Mouse (Mus musculus) ES-Bruce4 (cell line): ENCODE data around the gene Pex11a.

Experiments used
- CTCF ChIP-seq: IDR thresholded peaks from one replicate; pipeline ENCODE4 v1.8.1; 2011; ENCODE audit warnings: low read depth, low read length
- EP300 ChIP-seq: IDR thresholded peaks from 2 replicates; pipeline ENCODE4 v1.6.1; 2011; ENCODE audit warnings: low read depth, low read length; ENCODE audit not compliant: insufficient read depth
- POLR2A ChIP-seq: IDR thresholded peaks from one replicate; pipeline ENCODE4 v1.8.1; 2011; ENCODE audit warnings: low read length; ENCODE audit not compliant: insufficient read depth

DNA sequence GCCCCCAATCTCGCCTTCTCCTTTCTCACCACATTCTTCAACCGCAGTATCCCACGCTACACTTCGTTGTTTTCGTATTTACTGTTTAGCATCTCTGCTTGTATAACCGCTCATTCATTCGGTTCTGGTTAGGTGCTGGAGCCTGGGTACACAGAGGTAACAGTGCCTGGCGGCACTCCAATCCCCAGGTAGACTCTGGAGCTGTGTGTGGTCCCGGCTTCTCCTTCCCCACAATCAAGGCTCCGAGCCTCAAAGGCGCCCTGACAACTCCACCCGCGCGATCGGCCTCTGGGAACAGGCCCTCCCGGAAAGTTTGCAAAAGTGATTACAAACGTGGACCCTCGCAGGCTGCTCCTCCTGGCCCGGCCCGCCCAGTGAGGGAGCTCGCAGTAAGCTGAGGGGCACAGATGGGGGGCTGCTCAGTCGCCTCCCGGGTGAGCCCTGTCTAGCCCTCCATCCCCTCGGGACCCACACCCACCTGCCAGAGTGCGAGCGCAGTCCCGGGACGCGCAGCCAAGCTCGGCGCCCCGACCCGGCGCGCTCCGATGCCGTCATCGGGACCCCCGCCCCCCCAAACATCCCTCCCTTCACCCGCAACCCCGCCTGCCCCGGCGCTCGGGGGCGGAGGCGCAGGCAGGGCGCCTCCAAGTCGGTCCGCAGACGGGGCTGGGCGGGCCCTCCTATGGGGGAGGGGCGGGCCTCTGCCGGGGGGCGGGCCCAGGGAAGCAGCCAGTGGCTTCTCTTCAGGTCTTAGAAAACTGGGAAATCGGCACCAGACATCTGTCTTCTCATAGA lies 27.5 kb downstream of the Pex11a start, which contains the start of gene Kif7:
- no peak for TF ChIP-seq POLR2A
- TF ChIP-seq CTCF = no peak
- TF ChIP-seq EP300 = no peak
